In genomic region chr5:129177697-129178511, GRCm38 (mm10) we compare ENCODE assay signal across 8 mouse cellular contexts.
DNase-seq lines count a peak whose midpoint lies in the region; ATAC-seq and TF ChIP-seq lines count a peak whose summit lies in the region.

No protein-coding gene starts in this region.

- DNase-seq in c-Kit-negative CD71-positive TER-119-positive erythroid progenitor cells, embryonic 14.5 days (ENCODE audit: low read depth, low spot score) = peak; percentile 60
- peak; percentile 91 for DNase-seq in forebrain, embryonic 11.5 days (ENCODE audit: low spot score)
- DNase-seq in kidney, postnatal 36 days = peak; percentile 75 to 94
- peak; percentile 57 to 67 (median 61) for DNase-seq in liver, embryonic 14.5 days (ENCODE audit: low read depth in 3 of 3, low spot score in 3 of 3)
- DNase-seq in neural tube, embryonic 10.5 days (ENCODE audit: extremely low spot score, low spot score) = peak; percentile 90

- H3K79me3 ChIP-seq in C2C12 (ENCODE audit: low read depth) = no peaks in the 10 kb centered on the region

- H3K27me3 ChIP-seq in C2C12 (ENCODE audit: control insufficient read depth, insufficient read depth, insufficient read length) = peaks cover 9% of the 10 kb centered on the region
- no peaks in the 10 kb centered on the region for H3K27me3 ChIP-seq in forebrain, embryonic 11.5 days (ENCODE audit: control insufficient read depth, insufficient read depth, low read length)
- peaks cover 11% of the 10 kb centered on the region for H3K27me3 ChIP-seq in heart, embryonic 16.5 days (ENCODE audit: control insufficient read depth, insufficient read depth, low read length)
- H3K27me3 ChIP-seq in liver, embryonic 14.5 days (ENCODE audit: control insufficient read depth, insufficient read depth, low read length) = no peaks in the 10 kb centered on the region
- H3K27me3 ChIP-seq in stomach, embryonic 15.5 days (replicated peaks) = 0 out of 2 replicates have a peak, but pooled peaks cover 4% of the 10 kb centered on the region

- no peaks in the 10 kb centered on the region for H3K79me2 ChIP-seq in C2C12 (ENCODE audit: control insufficient read depth, insufficient read depth)

- no peak overlapping the region for H3ac ChIP-seq in C2C12 (ENCODE audit: control insufficient read depth, insufficient read length, low read depth)

- 52% methylated on average over 14 of the region's 14 CpGs for WGBS in forebrain, embryonic 11.5 days
- 45% methylated on average over 14 of the region's 14 CpGs for WGBS in heart, embryonic 16.5 days
- WGBS in liver, embryonic 14.5 days (ENCODE audit: insufficient replicate concordance) = 44% methylated on average over 14 of the region's 14 CpGs
- 50% methylated on average over 14 of the region's 14 CpGs for WGBS in stomach, embryonic 15.5 days

- H3K27ac ChIP-seq in forebrain, embryonic 11.5 days (ENCODE audit: low read depth, low read length) = no peak overlapping the region
- H3K27ac ChIP-seq in heart, embryonic 16.5 days (ENCODE audit: low read length) = no peak overlapping the region
- H3K27ac ChIP-seq in liver, embryonic 14.5 days = no peak overlapping the region
- no peak overlapping the region for H3K27ac ChIP-seq in stomach, embryonic 15.5 days

- H3K36me3 ChIP-seq in C2C12 (ENCODE audit: control insufficient read depth, insufficient read depth) = no peaks in the 10 kb centered on the region
- no peaks in the 10 kb centered on the region for H3K36me3 ChIP-seq in forebrain, embryonic 11.5 days (ENCODE audit: control insufficient read depth, insufficient read depth, low read length)
- no peaks in the 10 kb centered on the region for H3K36me3 ChIP-seq in heart, embryonic 16.5 days (ENCODE audit: control insufficient read depth, insufficient read depth)
- H3K36me3 ChIP-seq in liver, embryonic 14.5 days (replicated peaks; ENCODE audit: control insufficient read depth, insufficient read depth, low read depth) = no peaks in the 10 kb centered on the region
- H3K36me3 ChIP-seq in stomach, embryonic 15.5 days = no peaks in the 10 kb centered on the region

- H3K9ac ChIP-seq in forebrain, embryonic 11.5 days (ENCODE audit: low read length) = no peak overlapping the region
- H3K9ac ChIP-seq in heart, embryonic 16.5 days (ENCODE audit: low read length) = no peak overlapping the region
- no peak overlapping the region for H3K9ac ChIP-seq in liver, embryonic 14.5 days (replicated peaks)
- no peak overlapping the region for H3K9ac ChIP-seq in stomach, embryonic 15.5 days

- no peak for TF ChIP-seq EP300 in liver, embryonic 14.5 days (IDR thresholded peaks at IDR 0.05; ENCODE audit: low read depth)

- peak; percentile 96 for TF ChIP-seq CTCF in C2C12 (IDR thresholded peaks at IDR 0.05; ENCODE audit: control insufficient read depth, insufficient read depth, insufficient read length)
- peak; percentile 98 for TF ChIP-seq CTCF in liver, embryonic 14.5 days (IDR thresholded peaks at IDR 0.05; ENCODE audit: low read depth)

- H3K9me3 ChIP-seq in forebrain, embryonic 11.5 days (ENCODE audit: control insufficient read depth, low read length) = no peaks in the 10 kb centered on the region
- no peaks in the 10 kb centered on the region for H3K9me3 ChIP-seq in heart, embryonic 16.5 days (replicated peaks; ENCODE audit: control insufficient read depth, low read length)
- no peaks in the 10 kb centered on the region for H3K9me3 ChIP-seq in liver, embryonic 14.5 days (ENCODE audit: control insufficient read depth, low read length)
- H3K9me3 ChIP-seq in stomach, embryonic 15.5 days = no peaks in the 10 kb centered on the region

- peak; percentile 56 for ATAC-seq in forebrain, embryonic 11.5 days (replicated peaks; ENCODE audit: low FRiP score)
- peak; percentile 45; the same call in 1 of the 2 replicates for ATAC-seq in heart, embryonic 16.5 days (replicated peaks; ENCODE audit: extremely low read depth, insufficient read depth, low FRiP score)
- no peak for ATAC-seq in liver, embryonic 14.5 days (ENCODE audit: insufficient read depth)
- peak; percentile 62; the same call in 1 of the 2 replicates for ATAC-seq in stomach, embryonic 15.5 days (ENCODE audit: insufficient read depth, low FRiP score, low read depth)

- H3K4me2 ChIP-seq in forebrain, embryonic 11.5 days (ENCODE audit: low read depth, low read length, severe bottlenecking) = no peak overlapping the region
- H3K4me2 ChIP-seq in heart, embryonic 16.5 days (ENCODE audit: low read depth, low read length) = peak overlapping the region; percentile 33
- H3K4me2 ChIP-seq in liver, embryonic 14.5 days (ENCODE audit: low read depth) = peak overlapping the region; percentile 55
- H3K4me2 ChIP-seq in stomach, embryonic 15.5 days = no peak overlapping the region

- H3K4me3 ChIP-seq in C2C12 (ENCODE audit: insufficient read depth, poor library complexity, severe bottlenecking) = no peak overlapping the region
- H3K4me3 ChIP-seq in forebrain, embryonic 11.5 days (ENCODE audit: low read depth, low read length) = no peak overlapping the region
- peak overlapping the region; percentile 13; the same call in 1 of the 2 replicates for H3K4me3 ChIP-seq in heart, embryonic 16.5 days (ENCODE audit: low read length)
- H3K4me3 ChIP-seq in liver, embryonic 14.5 days (ENCODE audit: insufficient read depth in 1 of 2, low read depth in 2 of 2, low read length in 2 of 2) = no peak overlapping the region
- no peak overlapping the region for H3K4me3 ChIP-seq in stomach, embryonic 15.5 days (replicated peaks)

- H3K4me1 ChIP-seq in forebrain, embryonic 11.5 days (replicated peaks; ENCODE audit: control insufficient read depth, insufficient read depth, low read length) = 0 out of 2 replicates have a peak, but pooled peaks cover 2% of the 10 kb centered on the region
- peaks cover 6% of the 10 kb centered on the region; the same call in 1 of the 2 replicates for H3K4me1 ChIP-seq in heart, embryonic 16.5 days (ENCODE audit: control insufficient read depth, insufficient read depth, low read length)
- H3K4me1 ChIP-seq in liver, embryonic 14.5 days (replicated peaks; ENCODE audit: control insufficient read depth in 2 of 2, insufficient read depth in 2 of 2, low read length in 1 of 2) = peaks cover 16 to 33% of the 10 kb centered on the region in 2 experiments; a peak in 3 of 4 replicates
- H3K4me1 ChIP-seq in stomach, embryonic 15.5 days = no peaks in the 10 kb centered on the region

TF ChIP-seq in C2C12, 6 proteins besides CTCF, POLR2A, EP300 and RAD21:
- TF ChIP-seq USF1 (IDR thresholded peaks at IDR 0.05; ENCODE audit: low read depth) (no peak), MAX (IDR thresholded peaks at IDR 0.05) (peak; percentile 19), FOSL1 (IDR thresholded peaks at IDR 0.05; ENCODE audit: insufficient read depth, low read length, poor library complexity, severe bottlenecking) (no peak), CEBPB (IDR thresholded peaks at IDR 0.05; ENCODE audit: low read depth) (no peak), MYOG (IDR thresholded peaks at IDR 0.05; ENCODE audit: control insufficient read depth, extremely low read depth, insufficient read length) (no peak)
TF ChIP-seq in C2C12: peak in this region for 1.

Comparison
In these comparisons a context has a peak if more than half of its experiments do, and no peak if none do; other contexts are left out.
1. H3K4me2 ChIP-seq: peak in heart, embryonic 16.5 days (single experiment) and liver, embryonic 14.5 days (single experiment); none in forebrain, embryonic 11.5 days (single experiment) and stomach, embryonic 15.5 days (single experiment).
2. Peak in every context shown above with its lines, with median percentiles within 50 percentile points of each other: DNase-seq.